Mouse (Mus musculus): ENCODE data around the gene Shisal1.

GRCm38 (mm10) chr15:84450441-84451183 is 3.7 kb upstream of the Shisal1 start:
- TF ChIP-seq CTCF (IDR thresholded peaks at IDR 0.05; ENCODE audit: low read depth) (no peak), EP300 (IDR thresholded peaks at IDR 0.05; ENCODE audit: low read depth) (no peak)
